9 mouse cellular contexts compared by ENCODE assay signal in genomic region chr10:61277918-61278674, GRCm38 (mm10). TPM values are rescaled to one million over a fixed set of nuclear protein-coding genes. Genes with fewer than 3 reads are reported as not detected.
A peak's percentile ranks its signal among the peaks of the same experiment; 100 is the strongest.
DNase-seq lines count a peak whose midpoint lies in the region; ATAC-seq and TF ChIP-seq lines count a peak whose summit lies in the region.
"Had no signal": no experiment of that assay in that cellular context is flagged by ENCODE, and none has a peak within 500 bp of the region (broad histone marks: within the 10 kb centered on the region; RNA-seq: fewer than 3 reads in every experiment).

No protein-coding gene starts in this region.

- no peak for TF ChIP-seq CTCF in heart, adult 2 months (IDR thresholded peaks at IDR 0.05)
- no peak for TF ChIP-seq CTCF in Patski (IDR thresholded peaks at IDR 0.05)

- no peak overlapping the region for H3K4me2 ChIP-seq in heart, embryonic 12.5 days
- H3K4me2 ChIP-seq in heart, embryonic 15.5 days = no peak overlapping the region
- no peak overlapping the region for H3K4me2 ChIP-seq in lung, embryonic 16.5 days (ENCODE audit: low read depth, low read length)
- H3K4me2 ChIP-seq: embryonic facial prominence, embryonic 12.5 days had no signal

- POLR2A ChIA-PET in Patski (lab: Charles Lee) = no interaction called here

- no peak for ATAC-seq in heart, embryonic 12.5 days (ENCODE audit: insufficient number of reproducible peaks, low FRiP score)
- ATAC-seq in Patski = peak; percentile 89
- ATAC-seq in heart, embryonic 15.5 days (replicated peaks; ENCODE audit: insufficient number of reproducible peaks, insufficient read depth, low FRiP score, low read depth) = no peak
- ATAC-seq in lung, embryonic 16.5 days (ENCODE audit: low read depth) = peak; percentile 28; the same call in 1 of the 2 replicates

- WGBS in heart, adult 2 months = 29% methylated on average over 14 of the region's 14 CpGs
- WGBS in heart, embryonic 12.5 days = 66% methylated on average over 14 of the region's 14 CpGs
- WGBS in heart, embryonic 15.5 days = 50% methylated on average over 14 of the region's 14 CpGs
- WGBS in lung, embryonic 16.5 days = 51% methylated on average over 14 of the region's 14 CpGs

- peaks cover 4% of the 10 kb centered on the region for H3K4me1 ChIP-seq in heart, adult 2 months (ENCODE audit: control insufficient read depth, insufficient read depth, low read length)
- peaks cover 11% of the 10 kb centered on the region for H3K4me1 ChIP-seq in heart, embryonic 12.5 days (replicated peaks)
- H3K4me1 ChIP-seq in heart, embryonic 15.5 days (replicated peaks) = peaks cover 21% of the 10 kb centered on the region
- H3K4me1 ChIP-seq in lung, embryonic 16.5 days (replicated peaks; ENCODE audit: control insufficient read depth, insufficient read depth, low read length) = peaks cover 6% of the 10 kb centered on the region

- CTCF ChIA-PET in Patski (lab: Charles Lee) = interaction anchor here (1.0 kb wide), 1 partner anchor 11 kb away, joined by 3 read pairs; no protein-coding TSS in a partner anchor

- no peaks in the 10 kb centered on the region for H3K36me3 ChIP-seq in heart, adult 2 months (ENCODE audit: control insufficient read depth, insufficient read depth, low read length)
- no peaks in the 10 kb centered on the region for H3K36me3 ChIP-seq in heart, embryonic 12.5 days
- no peaks in the 10 kb centered on the region for H3K36me3 ChIP-seq in heart, embryonic 15.5 days
- no peaks in the 10 kb centered on the region for H3K36me3 ChIP-seq in lung, embryonic 16.5 days (ENCODE audit: control insufficient read depth, insufficient read depth, low read length)
- H3K36me3 ChIP-seq: embryonic facial prominence, embryonic 12.5 days had no signal

- 0 out of 2 replicates have a peak overlapping the region, but pooled peaks have one; percentile 9 for H3K27ac ChIP-seq in heart, adult 2 months
- H3K27ac ChIP-seq in heart, embryonic 12.5 days (ENCODE audit: poor library complexity, severe bottlenecking) = no peak overlapping the region
- H3K27ac ChIP-seq in heart, embryonic 15.5 days = peak overlapping the region; percentile 39; the same call in 1 of the 2 replicates
- H3K27ac ChIP-seq in lung, embryonic 16.5 days (ENCODE audit: low read length) = no peak overlapping the region
- H3K27ac ChIP-seq: embryonic facial prominence, embryonic 12.5 days had no signal

- peak; percentile 70 to 84 for DNase-seq in heart, adult 2 months
- peak; percentile 89 for DNase-seq in Patski (ENCODE audit: low read depth, low spot score)
- no peak for DNase-seq in layer of hippocampus, adult 8-10 months (ENCODE audit: low spot score in 2 of 2)
- no peak for DNase-seq in frontal cortex, postnatal 14 days (ENCODE audit: low spot score in 2 of 2)
- DNase-seq in left cerebral cortex, adult 11 months (ENCODE audit: low spot score) = no peak

- 0 out of 2 replicates have a peak, but pooled peaks have one; percentile 58 for TF ChIP-seq EP300 in heart, adult 2 months (IDR thresholded peaks at IDR 0.05; ENCODE audit: insufficient read depth, low read depth, low read length)

- H3K79me2 ChIP-seq in heart, adult 2 months (replicated peaks; ENCODE audit: control insufficient read depth, insufficient read depth, low read length) = no peaks in the 10 kb centered on the region

- no peak overlapping the region for H3K4me3 ChIP-seq in heart, adult 2 months
- no peak overlapping the region for H3K4me3 ChIP-seq in heart, embryonic 12.5 days
- no peak overlapping the region for H3K4me3 ChIP-seq in heart, embryonic 15.5 days
- no peak overlapping the region for H3K4me3 ChIP-seq in lung, embryonic 16.5 days (ENCODE audit: low read length)
- H3K4me3 ChIP-seq: embryonic facial prominence, embryonic 12.5 days had no signal

- TF ChIP-seq POLR2A in heart, adult 2 months (IDR thresholded peaks at IDR 0.05; ENCODE audit: insufficient read depth, low read depth, low read length) = no peak

- no peaks in the 10 kb centered on the region for H3K27me3 ChIP-seq in heart, adult 2 months (ENCODE audit: control insufficient read depth, insufficient read depth, low read length)
- H3K27me3 ChIP-seq in heart, embryonic 12.5 days (replicated peaks) = no peaks in the 10 kb centered on the region
- H3K27me3 ChIP-seq in Patski = no peaks in the 10 kb centered on the region
- 0 out of 2 replicates have a peak, but pooled peaks cover 4% of the 10 kb centered on the region for H3K27me3 ChIP-seq in heart, embryonic 15.5 days
- H3K27me3 ChIP-seq in lung, embryonic 16.5 days (ENCODE audit: control insufficient read depth, insufficient read depth, low read depth, low read length) = no peaks in the 10 kb centered on the region
- H3K27me3 ChIP-seq: embryonic facial prominence, embryonic 12.5 days had no signal

- H3K9me3 ChIP-seq in heart, embryonic 12.5 days (replicated peaks) = no peaks in the 10 kb centered on the region
- H3K9me3 ChIP-seq in heart, embryonic 15.5 days (replicated peaks) = no peaks in the 10 kb centered on the region
- no peaks in the 10 kb centered on the region for H3K9me3 ChIP-seq in lung, embryonic 16.5 days (ENCODE audit: control insufficient read depth, low read length)
- H3K9me3 ChIP-seq: embryonic facial prominence, embryonic 12.5 days had no signal

- intact Hi-C loops in heart, adult 2 months (cut with DNase I) = no loop called here

- H3K9ac ChIP-seq in heart, adult 2 months (ENCODE audit: low read depth, low read length) = no peak overlapping the region
- H3K9ac ChIP-seq in heart, embryonic 12.5 days = no peak overlapping the region
- no peak overlapping the region for H3K9ac ChIP-seq in heart, embryonic 15.5 days
- peak overlapping the region; percentile 42; the same call in 1 of the 2 replicates for H3K9ac ChIP-seq in lung, embryonic 16.5 days (ENCODE audit: low read length)
- H3K9ac ChIP-seq: embryonic facial prominence, embryonic 12.5 days had no signal

- in situ Hi-C loops in Patski (cut with MboI; ENCODE audit: low pct_unique_long_range_greater_than_20kb) = no loop called here

RNA-seq across cellular contexts. Expression of gene Adamts14, which starts 4.9 kb away (rescaled TPM):
- 1 to 10 TPM in 1 of 2 experiments, under 1 TPM in 1; 0.91 to 1.6 TPM for total RNA-seq in heart, adult 2 months (2021)
- polyA plus RNA-seq in heart, adult 2 months (2012; rRNA removed) = 1.2 and 1.3 TPM in 2 replicates
- polyA plus RNA-seq in heart, embryonic 12.5 days (2016; fragmentation: Nextera tagmentation; extraction: Ambion mirVana) = 1.1 and 1.2 TPM in 2 replicates
- 13.2 TPM for polyA plus RNA-seq in Patski (2021)
- 1.4 and 2.3 TPM in 2 replicates for polyA plus RNA-seq in heart, embryonic 15.5 days (2015; fragmentation: Nextera tagmentation; extraction: Ambion mirVana)
- polyA plus RNA-seq in lung, embryonic 16.5 days (2015; fragmentation: Nextera tagmentation; extraction: Ambion mirVana) = 2.6 and 2.7 TPM in 2 replicates
- total RNA-seq in layer of hippocampus, adult 8-10 months (2022) = 1 to 10 TPM; 1.5 to 2.0 (median 1.8) TPM

RNA-seq across cellular contexts. Expression of gene Prf1, which starts 19.5 kb away (rescaled TPM):
- total RNA-seq in heart, adult 2 months (2021) = under 1 TPM; 0.23 to 0.32 TPM
- 0.12 and 1.3 TPM in 2 replicates for polyA plus RNA-seq in heart, adult 2 months (2012; rRNA removed)
- polyA plus RNA-seq in heart, embryonic 12.5 days (2016; fragmentation: Nextera tagmentation; extraction: Ambion mirVana) = 0.10 TPM in 1 of 2 replicates, not detected in the other
- polyA plus RNA-seq in Patski (2021) = not detected
- 0.09 TPM in 1 of 2 replicates, not detected in the other for polyA plus RNA-seq in heart, embryonic 15.5 days (2015; fragmentation: Nextera tagmentation; extraction: Ambion mirVana)
- 0.06 TPM in 1 of 2 replicates, not detected in the other for polyA plus RNA-seq in lung, embryonic 16.5 days (2015; fragmentation: Nextera tagmentation; extraction: Ambion mirVana)
- total RNA-seq in layer of hippocampus, adult 8-10 months (2022) = not detected
- polyA plus RNA-seq: embryonic facial prominence, embryonic 12.5 days had no signal

Comparison
In these comparisons a context has a peak if more than half of its experiments do, and no peak if none do; other contexts are left out.
1. H3K27ac ChIP-seq: peak in heart, adult 2 months (single experiment) and heart, embryonic 15.5 days (single experiment); none in heart, embryonic 12.5 days (single experiment) and lung, embryonic 16.5 days (single experiment).
2. DNase-seq: peak in heart, adult 2 months (2 of 2) and Patski (single experiment); none in layer of hippocampus, adult 8-10 months (0 of 2), frontal cortex, postnatal 14 days (0 of 2) and left cerebral cortex, adult 11 months (single experiment).
3. ATAC-seq: peak in Patski (single experiment) and lung, embryonic 16.5 days (single experiment); none in heart, embryonic 12.5 days (single experiment) and heart, embryonic 15.5 days (single experiment).